Mouse (Mus musculus): ENCODE results near the gene Tmem186.

Gene Tmem186

GRCm38 (mm10) chr16:8637217-8638051 lies at the start of gene Tmem186, which contains the start of gene Pmm2:
Tmem186 (minus strand) TSS chr16:8637712.
Pmm2 (plus strand) TSS chr16:8637674.
- peak; percentile 99 for DNase-seq

DNA sequence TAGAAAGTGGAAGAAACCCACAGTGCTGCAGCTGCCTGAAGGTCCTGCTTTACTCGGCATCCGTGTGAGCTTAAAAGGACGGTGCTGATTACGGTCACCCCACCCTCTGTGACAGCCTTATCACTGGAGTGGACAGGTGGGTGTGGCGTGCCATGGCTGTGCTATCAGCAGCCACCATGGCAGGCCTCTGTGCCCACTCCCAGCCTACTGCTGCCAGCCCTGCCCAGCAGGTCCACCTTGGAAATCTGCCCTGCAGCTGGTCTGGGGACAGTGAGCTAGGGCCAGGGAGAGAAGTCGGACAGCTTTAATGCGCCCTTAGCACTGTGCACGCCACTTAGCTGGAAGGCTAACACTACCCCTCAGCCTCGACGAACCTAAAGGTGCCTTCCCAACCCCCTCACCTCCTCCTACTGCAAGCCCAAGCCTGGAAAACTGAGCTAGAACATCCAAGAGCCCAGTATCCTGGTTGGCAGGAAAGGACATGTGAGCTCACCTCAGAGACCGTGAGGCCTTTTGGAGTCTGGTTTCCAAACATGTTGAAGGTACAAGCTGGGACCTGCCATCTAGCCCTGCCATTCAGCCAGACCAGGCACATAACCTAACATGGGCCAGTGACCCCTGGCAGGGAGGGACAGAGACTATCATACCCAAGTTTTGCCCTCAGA lies 49.5 kb upstream of the Tmem186 start:
- DNase-seq, result peak; percentile 93

- DNase-seq, result peak; percentile 95
Measured at GRCm38 (mm10) chr16:8686121-8686870, 48.8 kb upstream of the Tmem186 start.

DNA sequence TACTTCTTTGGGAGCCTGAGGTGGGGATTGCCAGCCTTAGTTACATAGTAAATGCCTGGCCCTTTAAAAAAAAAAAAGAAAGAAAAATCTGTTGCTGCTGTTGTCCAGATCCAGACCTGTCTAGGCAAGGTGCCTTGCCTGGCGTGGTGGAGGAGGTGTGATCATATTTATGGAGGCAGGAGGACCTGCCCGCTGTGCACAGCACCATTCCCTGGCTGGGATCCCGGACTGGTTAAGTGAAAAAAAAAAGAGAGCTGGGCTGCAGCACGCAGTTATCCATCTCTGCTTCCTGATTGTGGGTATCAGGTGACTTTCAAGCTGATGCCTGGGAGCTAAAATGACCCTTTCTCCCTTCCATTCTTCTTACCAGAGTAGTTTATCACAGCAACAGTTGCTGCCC lies 47.6 kb upstream of the Tmem186 start:
- DNase-seq, result peak; percentile 84

GRCm38 (mm10) chr16:8680470-8680869 lies 43.0 kb upstream of the Tmem186 start, which contains the start of gene Gm5767:
Gm5767 (plus strand) TSS chr16:8680770.
- DNase-seq, result no peak

DNA sequence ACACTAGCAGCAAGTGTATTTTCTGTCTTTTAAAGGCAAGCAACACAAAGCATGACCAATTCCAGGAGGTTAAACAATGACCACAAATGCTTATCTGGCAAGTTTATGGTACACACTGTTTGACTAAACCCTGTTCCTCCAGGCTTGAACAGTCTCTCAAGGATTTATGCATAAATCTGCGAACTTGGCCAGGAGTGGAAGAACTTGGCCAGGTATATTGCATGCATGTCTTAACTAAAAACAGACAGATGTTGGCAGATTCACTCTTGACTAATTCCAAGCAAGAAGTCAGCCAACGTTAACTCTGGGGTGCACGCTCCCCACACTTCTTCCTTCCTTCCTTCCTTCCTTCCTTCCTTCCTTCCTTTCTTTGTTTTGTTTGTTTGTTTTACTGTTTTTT lies 42.3 kb upstream of the Tmem186 start:
- DNase-seq, result no peak

GRCm38 (mm10) chr16:8678676-8679075 lies 41.2 kb upstream of the Tmem186 start:
- no peak for DNase-seq

- no peak for DNase-seq
Measured at GRCm38 (mm10) chr16:8678035-8678434, 40.5 kb upstream of the Tmem186 start.

- no peak for DNase-seq
Measured at GRCm38 (mm10) chr16:8676800-8677199, 39.3 kb upstream of the Tmem186 start.

GRCm38 (mm10) chr16:8676228-8676627 lies 38.7 kb upstream of the Tmem186 start:
- no peak for DNase-seq

- DNase-seq, result no peak
Measured at GRCm38 (mm10) chr16:8675559-8675958, 38.0 kb upstream of the Tmem186 start.

- DNase-seq, result peak; percentile 94
Measured at GRCm38 (mm10) chr16:8674165-8674564, 36.7 kb upstream of the Tmem186 start.

DNA sequence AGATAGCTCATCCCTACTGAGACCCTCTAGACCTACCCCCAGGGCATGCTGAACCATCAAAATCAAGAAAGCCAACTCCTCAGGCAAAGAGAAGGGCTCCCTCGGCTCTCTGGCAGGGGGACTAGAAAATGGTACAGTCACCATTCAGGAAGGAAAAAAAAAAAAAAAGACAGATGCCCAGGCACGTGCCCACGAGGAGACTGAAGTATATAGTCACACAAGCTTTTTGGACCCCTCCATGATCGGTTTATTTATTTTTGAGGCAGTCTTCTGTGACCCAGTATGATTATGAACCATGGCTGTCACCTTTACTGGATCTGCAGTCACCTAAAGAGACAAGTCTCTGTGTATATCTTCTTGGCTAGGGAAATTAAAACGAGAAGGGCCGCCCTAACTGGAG lies 35.8 kb upstream of the Tmem186 start:
- no peak for DNase-seq

DNA sequence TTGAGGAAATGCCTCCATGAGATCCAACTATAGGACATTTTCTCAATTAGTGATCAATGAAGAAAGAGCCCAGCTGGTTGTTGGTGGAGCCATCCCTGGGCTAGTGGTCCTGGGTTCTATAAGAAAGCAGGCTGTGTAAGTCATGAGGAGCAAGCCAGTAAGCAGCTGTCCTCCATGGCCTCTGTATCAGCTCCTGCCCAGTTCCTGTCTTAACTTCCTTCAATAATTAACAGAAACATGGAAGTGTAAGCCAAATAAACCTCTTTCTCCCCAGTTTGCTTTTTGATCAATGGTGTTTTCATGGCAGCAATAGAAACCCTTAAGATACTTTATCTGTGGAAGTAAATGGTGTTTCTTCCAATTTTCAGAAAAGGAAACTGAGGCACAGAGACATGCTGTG lies 35.3 kb upstream of the Tmem186 start:
- DNase-seq, result no peak

DNA sequence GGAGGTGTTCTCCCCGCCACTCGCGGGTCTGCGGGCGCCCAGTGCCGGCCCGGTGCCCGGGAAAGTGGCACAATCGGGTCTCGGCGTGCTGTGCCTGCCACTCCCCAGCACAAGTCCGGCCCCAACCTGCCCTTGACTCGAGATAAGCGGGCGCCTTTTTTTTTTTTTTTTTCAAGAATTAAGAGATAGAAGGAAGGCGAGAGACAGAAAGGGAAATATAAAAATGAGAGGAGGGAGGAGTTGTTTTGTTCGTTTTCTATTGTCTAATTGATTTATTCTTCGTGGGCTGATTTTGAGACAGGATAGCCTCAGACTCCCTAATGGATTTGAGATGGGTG lies 34.8 kb upstream of the Tmem186 start:
- no peak for DNase-seq

- DNase-seq, result peak; percentile 100
Measured at GRCm38 (mm10) chr16:8671551-8672349, 34.2 kb upstream of the Tmem186 start, which contains the start of gene Carhsp1. Carhsp1 (minus strand) TSS chr16:8672155.

- DNase-seq, result peak; percentile 92
Measured at GRCm38 (mm10) chr16:8670041-8671035, 32.8 kb upstream of the Tmem186 start.

DNA sequence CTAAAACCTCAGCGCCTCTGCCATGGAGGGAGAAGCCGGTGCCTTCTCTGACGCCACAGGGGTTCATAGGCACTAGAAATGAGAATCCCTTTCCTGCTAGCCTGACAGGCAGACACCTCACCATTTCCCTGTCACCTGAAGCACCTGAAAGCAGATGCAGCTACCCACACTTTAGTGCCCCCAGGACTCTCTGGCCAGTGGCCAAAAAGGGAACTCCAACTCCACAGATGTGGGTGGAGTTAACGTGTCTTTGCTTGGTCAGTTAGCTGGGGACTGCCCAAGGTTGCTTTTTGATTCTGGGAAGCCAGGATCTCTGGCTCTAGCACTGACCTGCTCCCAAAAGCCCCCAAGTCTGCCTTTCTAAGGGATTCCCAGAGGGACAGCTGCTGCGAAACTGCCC lies 31.9 kb upstream of the Tmem186 start:
- no peak for DNase-seq

DNA sequence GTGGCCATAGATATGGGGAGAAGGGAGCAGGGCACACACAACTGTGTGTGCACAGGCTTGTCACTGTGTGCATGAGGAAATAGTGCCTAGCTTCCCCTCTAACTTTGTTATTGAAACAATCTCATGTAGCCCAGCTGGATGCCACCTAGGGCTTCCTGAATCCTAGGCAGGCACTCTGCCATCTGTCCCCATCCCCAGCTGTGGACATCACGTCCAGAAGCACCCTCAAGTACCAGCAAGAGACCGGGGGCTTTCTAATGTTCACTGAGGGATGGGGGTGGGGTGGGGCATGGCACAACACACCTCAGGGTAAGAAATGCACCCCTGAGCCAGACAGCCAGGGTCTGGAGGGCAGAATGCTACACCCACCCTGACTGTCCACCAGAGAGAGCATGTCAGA lies 30.9 kb upstream of the Tmem186 start:
- peak; percentile 92 for DNase-seq

DNA sequence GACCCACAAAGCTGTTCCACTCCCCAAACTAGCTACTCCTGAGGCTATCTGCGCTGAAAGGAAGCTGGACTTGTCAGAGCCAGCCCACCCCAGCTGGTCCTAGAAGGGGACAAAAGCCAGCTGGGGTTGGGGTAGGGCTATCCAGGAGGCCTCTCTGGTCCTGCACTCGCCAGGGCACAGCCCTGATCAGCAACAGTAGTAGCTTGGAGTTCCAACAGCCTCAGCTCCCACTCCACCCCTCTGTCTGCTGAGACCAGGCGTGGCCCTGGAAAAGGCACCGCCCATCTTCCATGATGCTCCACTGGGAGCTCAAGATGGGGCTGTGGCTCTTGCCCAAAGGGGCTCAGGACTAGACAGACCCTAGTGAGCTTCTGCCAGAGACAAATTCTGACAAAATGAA lies 30.3 kb upstream of the Tmem186 start:
- peak; percentile 97 for DNase-seq

GRCm38 (mm10) chr16:8667261-8667660 lies 29.7 kb upstream of the Tmem186 start:
- peak; percentile 97 for DNase-seq

All from heart, adult 11 months (tissue).